Mouse (Mus musculus) lung, adult 2 months (tissue): ENCODE measurements around the gene Ptprcap.

Experiments
- CTCF ChIP-seq: fragments of 200-500 bp; IDR thresholded peaks from 2 replicates; pipeline ENCODE4 v1.5.1; 2011; ENCODE audit warnings: mild to moderate bottlenecking, low read length, control low read depth; ENCODE audit not compliant: insufficient read depth
- POLR2A ChIP-seq: fragments of 200-500 bp; IDR thresholded peaks from 2 replicates; pipeline ENCODE4 v1.6.1; 2011; ENCODE audit warnings: low read depth, mild to moderate bottlenecking, control low read depth, low read length, borderline replicate concordance; ENCODE audit errors: extremely low read depth

DNA sequence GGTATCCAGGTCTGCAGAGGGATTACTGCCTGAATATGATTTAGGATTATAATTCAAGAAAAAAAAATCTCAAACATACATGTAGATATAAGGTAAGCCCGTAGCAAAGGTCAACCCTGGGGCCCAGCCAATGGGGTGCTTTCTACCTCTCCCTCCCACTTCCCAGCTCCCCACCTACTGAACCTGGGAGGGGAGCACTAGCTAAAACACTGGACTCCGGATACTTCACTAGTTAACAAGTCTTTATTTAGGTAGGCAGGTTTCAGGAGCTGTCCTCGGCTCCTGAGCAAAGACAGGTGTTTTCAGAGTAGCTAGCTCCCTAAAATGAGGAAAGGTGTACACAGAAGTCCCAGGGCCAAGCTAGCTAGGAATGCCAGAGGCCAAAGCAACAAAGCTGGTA, 10.7 kb downstream of the Ptprcap start:
- TF ChIP-seq CTCF: no peak
- TF ChIP-seq POLR2A: no peak
